Mouse (Mus musculus): ENCODE data around the gene Ccdc12.

The Ccdc12 gene

DNA sequence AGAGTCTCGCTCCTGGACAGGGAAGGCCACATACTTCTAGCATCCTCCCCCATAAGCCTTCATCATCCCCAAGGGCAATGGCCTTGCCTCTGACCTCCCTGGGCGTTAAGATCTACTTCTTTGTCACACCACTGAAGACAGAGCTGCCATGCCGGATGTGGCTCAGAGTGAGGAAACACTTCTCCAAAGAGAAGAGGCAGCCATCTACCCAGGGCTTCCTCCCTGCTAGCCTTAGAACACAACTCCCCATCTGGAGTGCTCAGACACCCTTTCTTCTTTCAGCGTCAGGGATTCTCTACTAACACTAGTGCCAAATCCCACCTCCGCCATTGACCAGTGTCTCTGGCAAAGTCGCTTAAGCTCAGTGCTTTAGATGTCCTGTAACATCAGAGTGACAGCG is 77.9 kb downstream of the Ccdc12 start:
- in situ Hi-C loops (cut with MboI; ENCODE audit: low sequenced_read_pairs), result no loop called here

- in situ Hi-C loops (cut with MboI; ENCODE audit: low sequenced_read_pairs), result no loop called here
Measured at GRCm38 (mm10) chr9:110736362-110736761, 80.1 kb downstream of the Ccdc12 start.

DNA sequence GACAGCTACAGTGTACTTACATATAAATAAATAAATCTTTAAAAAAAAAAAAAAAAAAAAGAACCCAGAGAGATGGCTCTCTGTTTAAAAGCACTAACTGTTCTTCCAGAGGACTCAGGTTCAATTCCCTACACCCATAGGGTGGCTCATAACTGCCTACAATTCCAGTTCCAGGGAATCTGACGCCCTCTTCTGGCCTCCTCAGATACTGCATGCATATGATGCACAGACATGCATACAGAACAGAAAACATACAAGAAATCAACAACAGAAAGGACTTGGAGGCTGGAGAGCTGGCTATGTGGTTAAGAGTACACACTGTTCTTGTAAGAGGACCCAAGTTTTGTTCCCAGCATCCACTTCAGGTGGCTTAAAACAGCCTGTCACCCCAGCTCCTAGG is 81.8 kb downstream of the Ccdc12 start:
- in situ Hi-C loops (cut with MboI; ENCODE audit: low sequenced_read_pairs), result no loop called here

DNA sequence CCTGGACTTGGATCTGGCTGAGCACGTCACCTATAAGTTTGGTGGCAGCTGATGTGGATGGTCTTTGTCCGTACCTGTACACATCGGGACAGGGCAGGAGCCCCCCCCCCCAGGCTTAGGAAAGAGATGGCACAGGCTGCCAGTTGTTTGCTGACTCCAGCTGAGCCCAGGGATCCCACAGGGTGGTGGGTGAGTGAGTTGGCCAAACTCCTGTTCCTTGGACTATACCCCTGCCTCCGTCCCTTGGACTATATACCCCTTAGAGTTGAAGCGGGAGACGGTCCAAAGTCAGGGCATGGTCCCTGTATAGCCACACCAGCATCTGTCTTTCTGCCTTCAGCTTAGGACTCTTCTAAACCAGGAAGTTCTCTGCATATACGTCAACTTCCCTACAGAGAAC is 83.7 kb downstream of the Ccdc12 start:
- in situ Hi-C loops (cut with MboI; ENCODE audit: low sequenced_read_pairs), result no loop called here

GRCm38 (mm10) chr9:110741711-110742294 is 85.5 kb downstream of the Ccdc12 start, which contains the start of gene Myl3:
Gene Myl3, plus strand, starts transcription at chr9:110741861.
- in situ Hi-C loops (cut with MboI; ENCODE audit: low sequenced_read_pairs), result no loop called here

GRCm38 (mm10) chr9:110742295-110742950 is 86.1 kb downstream of the Ccdc12 start:
- in situ Hi-C loops (cut with MboI; ENCODE audit: low sequenced_read_pairs), result no loop called here

- in situ Hi-C loops (cut with MboI; ENCODE audit: low sequenced_read_pairs), result no loop called here
Measured at GRCm38 (mm10) chr9:110742951-110743455, 86.7 kb downstream of the Ccdc12 start.

DNA sequence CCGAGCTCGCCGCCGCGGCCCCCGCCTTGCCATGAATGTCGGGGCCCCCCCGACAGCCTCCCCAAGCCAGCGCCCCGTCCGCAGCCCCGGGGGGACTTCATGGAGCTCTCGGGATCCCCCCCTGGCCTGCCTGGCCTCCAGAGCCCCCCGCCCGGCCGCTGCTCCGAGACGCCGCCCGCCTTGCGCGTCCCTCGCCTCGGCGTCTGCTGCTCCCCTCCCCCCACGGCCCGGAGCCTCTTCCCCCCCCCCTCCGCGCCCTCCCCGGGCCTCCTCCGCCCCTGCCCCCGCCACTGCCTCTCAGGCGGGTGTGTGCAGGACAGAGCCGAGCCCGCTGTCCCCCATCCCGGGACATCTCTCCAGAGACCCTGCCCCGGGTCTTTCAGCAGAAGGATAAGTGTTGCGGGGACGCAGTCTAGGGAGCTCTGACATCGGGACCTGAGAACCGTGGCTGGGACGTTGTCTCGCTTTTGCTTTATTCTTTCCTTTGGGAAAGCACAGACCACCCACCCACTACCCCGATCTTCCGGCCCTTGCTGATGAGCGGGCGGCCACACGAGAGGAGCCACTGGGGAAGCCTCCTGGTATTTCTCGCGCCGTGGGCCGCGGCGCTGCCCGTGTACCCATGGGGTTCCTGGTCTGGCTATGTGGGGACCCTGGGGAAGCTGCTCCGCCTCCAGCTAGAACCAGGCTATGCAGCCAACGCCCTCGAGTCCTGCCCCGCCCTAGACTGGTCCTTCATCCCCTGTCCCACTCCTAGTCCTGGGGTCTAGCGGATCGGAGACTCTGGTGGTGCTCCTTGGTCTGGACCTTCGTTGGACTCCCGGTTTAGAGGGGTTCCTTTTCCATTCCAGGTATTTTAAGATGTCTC is 87.4 kb downstream of the Ccdc12 start:
- in situ Hi-C loops (cut with MboI; ENCODE audit: low sequenced_read_pairs), result no loop called here

- in situ Hi-C loops (cut with MboI; ENCODE audit: low sequenced_read_pairs), result no loop called here
Measured at GRCm38 (mm10) chr9:110745752-110746151, 89.4 kb downstream of the Ccdc12 start.

- in situ Hi-C loops (cut with MboI; ENCODE audit: low sequenced_read_pairs), result no loop called here
Measured at GRCm38 (mm10) chr9:110746238-110746637, 89.9 kb downstream of the Ccdc12 start.

GRCm38 (mm10) chr9:110746961-110747360 is 90.7 kb downstream of the Ccdc12 start, which contains the start of gene Pth1r:
Gene Pth1r, minus strand, starts transcription at chr9:110747145.
- in situ Hi-C loops (cut with MboI; ENCODE audit: low sequenced_read_pairs), result no loop called here

DNA sequence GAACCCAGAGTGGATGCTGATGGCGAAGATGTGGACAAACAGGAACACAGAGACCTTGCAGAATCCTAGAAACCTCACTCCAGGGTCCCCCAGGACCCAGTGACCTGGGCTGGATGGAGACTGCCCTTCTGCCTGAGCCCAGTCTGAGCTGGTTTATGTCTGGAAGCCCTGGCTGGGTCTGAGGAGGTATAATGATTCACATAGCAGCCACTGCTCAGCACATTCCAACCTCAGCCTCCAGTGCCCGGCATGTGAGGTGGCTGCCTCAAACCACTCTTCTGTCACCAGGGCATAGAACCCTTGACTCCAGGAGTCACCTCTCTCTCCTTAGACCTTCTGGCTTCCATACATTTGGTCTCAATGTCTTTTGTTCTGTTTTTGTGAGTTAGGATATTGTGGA is 92.1 kb downstream of the Ccdc12 start:
- in situ Hi-C loops (cut with MboI; ENCODE audit: low sequenced_read_pairs), result no loop called here

GRCm38 (mm10) chr9:110750404-110751187 is 94.3 kb downstream of the Ccdc12 start:
- in situ Hi-C loops (cut with MboI; ENCODE audit: low sequenced_read_pairs), result no loop called here

- in situ Hi-C loops (cut with MboI; ENCODE audit: low sequenced_read_pairs), result no loop called here
Measured at GRCm38 (mm10) chr9:110751412-110751811, 95.1 kb downstream of the Ccdc12 start.

GRCm38 (mm10) chr9:110752917-110753435 is 96.7 kb downstream of the Ccdc12 start:
- in situ Hi-C loops (cut with MboI; ENCODE audit: low sequenced_read_pairs), result no loop called here

DNA sequence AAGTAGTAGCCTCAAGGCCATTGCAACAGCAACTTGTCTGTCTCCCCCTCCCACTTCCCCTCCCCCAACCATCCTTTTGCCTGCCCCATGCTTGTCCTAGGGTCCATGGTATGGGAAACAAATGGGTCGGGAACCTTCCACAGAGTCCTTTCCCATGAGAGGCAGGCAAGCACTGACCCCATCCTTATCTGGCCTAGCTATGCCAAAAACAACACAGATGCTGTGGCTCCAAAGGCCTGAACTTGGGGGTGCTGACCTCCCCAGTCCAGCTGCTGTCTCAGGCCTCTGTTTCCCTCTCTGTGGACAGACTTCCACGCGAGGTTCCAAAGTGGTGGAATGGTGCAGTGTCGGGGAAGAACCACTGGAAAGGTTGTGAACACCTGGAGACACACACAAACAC is 97.5 kb downstream of the Ccdc12 start:
- in situ Hi-C loops (cut with MboI; ENCODE audit: low sequenced_read_pairs), result no loop called here

DNA sequence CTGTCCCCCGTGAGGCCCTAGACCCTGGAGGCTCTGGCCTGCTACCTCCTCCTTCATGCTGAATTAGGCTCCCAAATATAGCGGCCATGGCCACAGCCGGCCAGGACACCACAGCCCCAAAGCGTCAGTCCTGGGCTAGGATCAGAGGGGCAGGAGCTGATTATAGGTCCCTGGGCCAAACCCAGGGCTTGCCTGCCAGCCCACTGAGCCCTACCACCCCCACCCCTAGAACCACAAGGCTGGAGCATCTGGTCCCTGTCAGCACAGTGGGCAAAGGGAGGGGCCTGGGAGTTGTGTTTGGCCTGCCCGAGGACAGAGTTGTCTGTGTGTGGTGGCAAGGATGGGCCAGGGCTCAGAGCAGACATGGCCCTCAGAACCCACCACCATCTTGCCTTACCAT is 101.5 kb downstream of the Ccdc12 start:
- in situ Hi-C loops (cut with MboI; ENCODE audit: low sequenced_read_pairs), result no loop called here

DNA sequence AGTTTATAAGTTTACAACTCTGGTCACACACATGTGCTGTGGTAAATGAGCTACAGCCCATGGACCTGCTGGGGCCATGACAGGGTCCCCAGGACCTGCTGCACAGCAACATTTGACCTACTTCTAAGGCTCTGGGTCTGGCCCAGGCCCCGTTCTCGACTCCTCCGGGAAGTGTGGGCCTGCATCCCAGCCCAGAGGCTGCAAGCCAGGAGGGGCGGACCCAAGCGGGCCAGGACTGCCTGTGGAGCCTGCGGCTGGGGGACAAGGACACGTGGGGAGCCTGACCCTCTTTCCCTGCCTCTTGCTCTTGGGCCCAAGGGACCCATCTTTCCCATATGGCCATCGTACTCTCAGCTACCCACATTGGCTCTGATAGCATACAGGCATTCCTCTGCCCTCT is 102.3 kb downstream of the Ccdc12 start:
- in situ Hi-C loops (cut with MboI; ENCODE audit: low sequenced_read_pairs), result no loop called here

GRCm38 (mm10) chr9:110759265-110759664 is 103.0 kb downstream of the Ccdc12 start:
- in situ Hi-C loops (cut with MboI; ENCODE audit: low sequenced_read_pairs), result no loop called here

DNA sequence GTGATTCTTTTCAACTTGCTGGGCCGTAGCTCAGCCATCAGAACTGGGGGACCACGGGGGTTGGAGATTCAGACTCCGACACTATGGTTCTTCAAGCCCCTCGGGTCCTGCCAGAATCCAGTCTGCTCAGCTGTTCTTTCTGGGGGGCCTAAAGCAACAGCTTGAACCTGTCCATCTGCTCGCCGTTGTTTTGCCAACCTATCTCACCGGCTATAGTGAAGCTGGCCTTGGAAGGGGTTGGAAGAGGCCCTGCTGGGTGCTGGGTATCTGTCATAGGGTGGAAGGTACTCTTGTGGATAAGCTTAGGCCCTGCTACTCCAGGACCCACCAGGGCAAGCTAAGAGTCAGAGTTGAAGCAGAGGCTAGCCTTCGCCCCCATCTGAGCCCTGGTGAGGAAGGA is 104.6 kb downstream of the Ccdc12 start:
- in situ Hi-C loops (cut with MboI; ENCODE audit: low sequenced_read_pairs), result no loop called here

Measured in CH12F3 (cell line).